Mouse (Mus musculus) liver, embryonic 12.5 days (tissue): ENCODE data around the gene Cd59b. TPM values are rescaled to one million over a fixed set of nuclear protein-coding genes. Genes with fewer than 3 reads are reported as not detected.

Experiments used
- ATAC-seq: fragments of 200-750 bp; cut with Nextera tagmentation; 2 replicates; pipeline ENCODE4 v1.8.0; 2017; ENCODE audit warnings: moderate number of reproducible peaks, mild to moderate bottlenecking, moderate library complexity
- H3K27ac ChIP-seq: fragments of 300-500 bp; sonication (generic); 2 replicates; pipeline ENCODE4 v1.5.1; 2016; ENCODE audit warnings: mild to moderate bottlenecking
- H3K27me3 ChIP-seq: fragments of 300-500 bp; sonication (generic); replicated peaks from 2 replicates; pipeline ENCODE4 v1.6.1; 2016; ENCODE audit warnings: mild to moderate bottlenecking, moderate library complexity
- H3K36me3 ChIP-seq: fragments of 300-500 bp; sonication (generic); 2 replicates; pipeline ENCODE4 v1.6.1; 2016; ENCODE audit warnings: mild to moderate bottlenecking, moderate library complexity
- H3K4me1 ChIP-seq: fragments of 300-500 bp; sonication (generic); 2 replicates; pipeline ENCODE4 v1.6.1; 2016
- H3K4me2 ChIP-seq: fragments of 300-500 bp; sonication (generic); 2 replicates; pipeline ENCODE4 v1.6.1; 2016; ENCODE audit warnings: mild to moderate bottlenecking, moderate library complexity
- H3K4me3 ChIP-seq: fragments of 300-500 bp; sonication (generic); 2 replicates; pipeline ENCODE4 v1.5.1; 2016; ENCODE audit warnings: mild to moderate bottlenecking, moderate library complexity
- H3K9ac ChIP-seq: fragments of 300-500 bp; sonication (generic); 2 replicates; pipeline ENCODE4 v1.6.1; 2016; ENCODE audit warnings: mild to moderate bottlenecking, moderate library complexity
- H3K9me3 ChIP-seq: fragments of 300-500 bp; sonication (generic); replicated peaks from 2 replicates; pipeline ENCODE4 v1.6.1; 2016; ENCODE audit warnings: mild to moderate bottlenecking, moderate library complexity
- WGBS: fragments of 180-500 bp; shearing (Covaris S2); methylation state at CpG from one replicate; pipeline ENCODE4 v1.1.7; 2016; ENCODE audit not compliant: insufficient replicate concordance; 5-methylcytosine and 5-hydroxymethylcytosine counted together
- polyA plus RNA-seq: library from polyadenylated mRNA; unstranded; fragments of >200 nt; fragmentation: Nextera tagmentation; extraction: Ambion mirVana; gene quantifications from 2 replicates; pipeline ENCODE4 v1.2.1, GENCODE M21; 2016

Cd59b gene
- polyA plus RNA-seq, 1 experiment from 2014 or later: 10.4 TPM

GRCm38 (mm10) chr2:104135920-104136319 is 66.3 kb downstream of the Cd59b start:
- ATAC-seq: no peak
- peaks cover 13% of the 10 kb centered on the region for H3K4me1 ChIP-seq
- H3K9ac ChIP-seq: no peak overlapping the region
- H3K27ac ChIP-seq: no peak overlapping the region
- peaks cover 28% of the 10 kb centered on the region for H3K27me3 ChIP-seq
- H3K36me3 ChIP-seq: no peaks in the 10 kb centered on the region
- no peak overlapping the region for H3K4me2 ChIP-seq
- H3K9me3 ChIP-seq: 0 out of 2 replicates have a peak, but pooled peaks cover 4% of the 10 kb centered on the region
- no peak overlapping the region for H3K4me3 ChIP-seq
- 59% methylated on average over 2 of the region's 2 CpGs for WGBS

Other genes with a start within 250 kb of the Cd59b start
- gene Lmo2, start 111.9 kb upstream of the Cd59b start, polyA plus RNA-seq: 188 and 194 TPM in 2 replicates
- 60.1 and 62.2 TPM in 2 replicates for gene Fbxo3, start 42.1 kb upstream of the Cd59b start, polyA plus RNA-seq
- gene 4931422A03Rik, start 41.5 kb upstream of the Cd59b start, polyA plus RNA-seq: 2.1 and 2.4 TPM in 2 replicates
- not detected in 2 replicates for gene Gm10912, start 4.0 kb upstream of the Cd59b start, polyA plus RNA-seq
- gene Gm10799, start 1.3 kb upstream of the Cd59b start, polyA plus RNA-seq: not detected in 2 replicates
- 71.2 and 76.7 TPM in 2 replicates for gene Cd59a, start 26.0 kb downstream of the Cd59b start, polyA plus RNA-seq
- gene A930018P22Rik, start 52.9 kb downstream of the Cd59b start, polyA plus RNA-seq: 0.36 and 0.77 TPM in 2 replicates